Mouse (Mus musculus) cerebellum, adult 8-10 months (tissue): ENCODE data around the gene Eps15.

Experiments used
- DNase-seq: peaks from one replicate; pipeline ENCODE4 v3.0.0; 2022

Gene Eps15

DNA sequence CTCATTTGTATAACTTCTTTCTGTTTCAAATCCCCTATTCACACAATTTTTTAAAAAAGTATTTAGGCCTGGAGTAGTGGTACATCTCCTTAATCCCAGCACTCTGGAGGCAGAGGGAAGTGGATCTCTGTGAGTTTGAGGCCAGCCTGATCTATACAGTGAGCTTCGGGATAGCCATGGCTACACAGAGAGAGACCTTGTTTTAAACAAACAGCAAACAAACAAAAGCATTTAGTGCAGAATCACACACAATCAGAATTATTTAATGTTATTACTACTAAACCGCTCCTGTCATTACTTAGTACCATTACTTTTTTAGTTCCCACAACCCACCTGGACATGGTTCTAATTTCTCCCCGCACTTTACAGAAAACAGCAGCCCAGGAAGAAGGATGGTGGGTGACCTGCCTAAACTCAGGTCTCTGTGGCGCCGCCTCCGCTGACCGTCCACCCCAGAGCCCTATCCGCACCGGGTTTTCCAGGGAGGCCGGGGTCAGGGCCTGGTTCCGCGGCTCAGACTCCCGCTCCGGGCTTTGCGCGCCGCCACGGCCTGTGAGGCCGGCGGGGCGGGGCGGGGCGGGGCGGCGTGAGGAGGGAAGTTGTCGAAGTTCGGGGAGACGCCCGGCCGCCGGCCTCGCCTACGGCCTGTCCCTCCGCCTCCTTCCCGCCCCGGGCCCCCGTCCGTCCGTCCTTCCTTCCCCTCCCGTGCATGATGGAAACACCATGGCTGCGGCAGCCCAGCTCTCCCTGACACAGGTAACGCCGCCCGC lies at the start of gene Eps15:
Eps15 (plus strand) TSS at position 580 of the 770 bp plus-strand sequence.
- peak; percentile 92 for DNase-seq

DNA sequence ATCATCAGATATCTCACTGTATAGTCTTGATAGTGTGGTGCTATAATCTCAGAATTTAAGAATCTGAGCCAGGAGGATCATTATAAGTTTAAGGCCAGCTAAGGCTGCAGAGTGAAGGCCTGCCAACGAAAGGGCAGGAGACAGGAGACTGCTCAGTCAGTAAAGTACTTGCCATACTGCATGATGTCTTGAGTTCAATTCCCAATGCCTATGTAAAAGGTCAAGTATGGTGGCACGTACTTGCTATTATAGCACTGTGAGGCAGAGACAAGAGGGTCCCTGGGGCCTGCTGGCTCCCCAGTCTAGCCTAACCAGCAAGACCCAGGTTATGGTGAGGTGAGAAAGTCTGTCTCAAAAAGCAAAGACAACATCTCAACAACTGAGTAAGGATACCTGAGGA lies 45.9 kb upstream of the Eps15 start, which contains the start of gene Calr4:
Calr4 (plus strand) TSS at position 301 of the 400 bp plus-strand sequence.
- DNase-seq, result no peak

DNA sequence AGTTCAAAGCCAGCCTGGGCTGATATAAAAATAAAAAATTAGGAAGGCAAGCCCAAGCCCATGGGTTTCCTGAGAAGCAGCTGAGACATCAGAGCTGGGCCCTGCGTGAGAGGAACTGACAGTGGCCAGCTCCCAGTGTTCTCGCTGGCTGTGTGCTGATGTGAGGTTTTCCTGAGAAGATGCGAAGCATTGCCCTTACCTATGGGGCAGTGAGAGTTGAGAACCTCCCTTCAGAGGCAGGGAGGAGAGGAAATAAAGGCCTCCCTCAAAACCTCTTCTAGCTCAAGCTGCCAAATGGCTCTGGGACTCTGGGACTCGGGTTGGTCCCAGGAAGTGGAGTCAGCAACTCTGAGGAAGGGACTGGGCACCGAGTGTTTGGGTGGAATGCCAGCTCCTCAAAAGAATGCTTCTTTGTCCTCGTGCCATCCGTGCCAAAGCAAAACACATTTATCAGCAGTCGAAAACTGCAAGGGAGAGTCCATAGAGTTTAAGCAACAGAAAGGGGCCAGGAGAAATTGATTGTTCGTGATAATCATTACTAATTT lies 45.2 kb upstream of the Eps15 start:
- no peak for DNase-seq

DNA sequence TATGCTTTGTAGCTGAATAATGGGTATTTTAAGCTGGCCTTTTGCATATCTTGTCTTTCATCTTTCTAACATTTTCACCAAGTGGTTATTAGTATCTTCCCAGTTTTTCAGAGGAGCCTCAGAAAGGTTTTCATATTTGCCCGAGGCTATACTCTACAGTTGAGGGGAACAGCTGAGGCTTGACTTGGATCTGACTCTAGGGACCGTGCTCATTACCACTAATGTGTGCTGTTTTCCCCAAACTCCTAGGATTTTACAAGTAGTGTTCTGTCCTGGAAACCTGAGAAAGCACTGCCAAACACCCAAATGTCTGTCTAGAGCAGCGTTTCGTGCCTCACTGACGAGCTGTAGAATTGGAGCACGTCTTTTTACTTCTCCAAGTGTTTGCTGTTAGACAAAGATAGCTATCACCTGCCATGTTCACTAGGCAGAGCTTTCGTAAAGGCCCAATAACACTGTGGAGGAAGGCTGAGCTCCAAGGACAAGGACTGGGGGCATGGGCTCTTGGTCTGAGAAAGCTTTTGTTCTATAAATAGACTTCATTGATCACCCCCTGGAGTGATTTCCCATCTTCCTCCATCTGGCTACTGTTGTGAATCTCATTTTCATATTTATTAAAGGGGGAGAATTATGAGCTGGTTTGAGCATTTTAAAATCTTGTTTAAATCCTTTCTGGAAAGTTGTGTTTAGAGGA lies 43.7 kb upstream of the Eps15 start:
- no peak for DNase-seq

DNA sequence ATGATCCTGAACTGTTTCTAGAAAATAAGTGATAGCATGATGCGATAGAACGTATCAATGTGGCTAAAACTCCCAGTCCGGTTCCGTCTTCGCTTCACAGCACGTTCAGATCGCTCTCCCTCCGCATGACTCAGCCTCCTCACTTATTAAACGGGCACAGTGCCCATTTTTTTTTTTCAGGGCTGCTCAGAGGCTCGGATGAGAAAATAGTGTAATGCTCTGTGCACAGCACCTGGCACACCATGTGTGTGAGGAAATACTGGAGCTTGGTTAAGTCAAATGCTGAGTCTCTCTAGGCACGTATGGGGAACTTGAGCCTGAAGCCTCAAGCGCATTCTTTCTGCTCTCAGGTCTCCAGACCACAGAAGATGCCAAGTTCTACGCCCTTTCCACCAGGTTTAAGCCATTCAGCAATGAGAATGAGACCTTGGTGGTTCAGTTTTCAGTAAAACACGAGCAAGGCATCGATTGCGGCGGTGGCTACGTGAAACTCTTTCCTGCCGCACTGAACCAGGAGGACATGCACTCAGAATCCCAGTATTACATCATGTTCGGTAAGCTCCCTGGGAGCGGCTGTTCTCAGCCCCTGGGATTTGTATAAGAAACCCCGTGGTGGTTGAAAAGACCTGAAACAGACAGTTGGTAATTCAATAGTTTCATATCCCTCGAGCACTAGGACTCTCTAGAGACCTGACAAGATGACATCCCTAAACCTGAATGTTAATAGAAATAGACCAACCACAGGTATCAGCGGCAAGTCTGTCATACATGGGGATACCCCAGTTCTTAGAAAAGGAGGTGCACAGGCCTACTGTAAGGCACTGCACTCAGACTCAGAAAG lies 41.4 kb upstream of the Eps15 start:
- DNase-seq, result peak; percentile 36

DNA sequence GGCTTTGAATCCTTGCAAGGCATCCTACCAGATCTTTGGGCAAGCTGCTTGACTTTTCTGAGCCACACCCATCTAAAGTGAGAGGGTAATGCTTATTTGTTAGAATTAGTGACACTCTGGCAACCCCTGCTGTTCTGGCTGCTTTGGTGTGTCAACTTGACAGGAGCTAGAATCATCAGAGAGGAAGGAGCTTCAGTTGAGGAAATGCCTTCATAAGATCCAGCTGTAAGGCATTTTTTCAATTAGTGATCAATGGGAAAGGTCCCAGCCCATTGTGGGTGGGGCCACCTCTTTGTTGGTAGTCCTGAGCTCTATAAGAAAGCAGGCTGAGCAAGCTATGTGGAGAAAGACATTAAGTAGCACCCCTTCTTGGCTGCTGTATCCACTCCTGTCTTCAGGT lies 38.8 kb upstream of the Eps15 start:
- no peak for DNase-seq

DNA sequence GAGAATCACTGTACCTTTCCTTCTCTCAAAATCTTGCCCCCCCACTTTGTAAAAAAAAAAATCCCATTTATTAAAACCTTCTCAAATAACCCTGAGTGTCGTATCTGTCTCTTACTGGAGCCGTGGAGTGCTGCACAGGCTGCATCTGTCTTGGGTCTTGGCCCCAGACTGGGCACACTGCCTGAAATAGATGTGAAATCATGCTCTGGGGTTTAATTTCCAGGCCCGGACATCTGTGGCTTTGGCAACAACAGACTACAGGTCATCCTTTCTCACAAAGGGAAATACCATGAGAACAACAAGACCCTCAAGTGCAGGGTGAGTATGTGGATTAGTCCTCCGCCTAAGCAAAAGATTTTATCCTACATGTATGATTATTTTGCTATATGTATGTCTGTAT lies 38.1 kb upstream of the Eps15 start:
- DNase-seq, result no peak

DNA sequence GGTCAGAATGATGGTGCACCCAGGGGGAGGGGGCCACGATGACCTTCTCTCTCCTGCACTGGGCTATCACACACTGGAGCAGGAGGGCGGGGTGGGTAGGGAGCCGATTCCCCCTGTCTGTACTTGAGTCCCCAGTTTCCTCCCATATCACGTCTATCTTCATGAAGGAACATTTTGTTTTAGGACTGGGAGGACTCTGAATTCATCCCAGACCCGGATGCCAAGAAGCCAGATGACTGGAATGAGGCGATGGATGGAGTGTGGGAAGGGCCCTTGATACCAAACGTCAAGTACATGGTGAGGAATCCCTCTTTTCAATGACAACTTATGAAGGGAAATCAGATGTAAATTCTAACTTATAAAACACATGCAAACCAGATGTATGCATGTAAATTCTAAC lies 35.6 kb upstream of the Eps15 start:
- DNase-seq, result no peak

DNA sequence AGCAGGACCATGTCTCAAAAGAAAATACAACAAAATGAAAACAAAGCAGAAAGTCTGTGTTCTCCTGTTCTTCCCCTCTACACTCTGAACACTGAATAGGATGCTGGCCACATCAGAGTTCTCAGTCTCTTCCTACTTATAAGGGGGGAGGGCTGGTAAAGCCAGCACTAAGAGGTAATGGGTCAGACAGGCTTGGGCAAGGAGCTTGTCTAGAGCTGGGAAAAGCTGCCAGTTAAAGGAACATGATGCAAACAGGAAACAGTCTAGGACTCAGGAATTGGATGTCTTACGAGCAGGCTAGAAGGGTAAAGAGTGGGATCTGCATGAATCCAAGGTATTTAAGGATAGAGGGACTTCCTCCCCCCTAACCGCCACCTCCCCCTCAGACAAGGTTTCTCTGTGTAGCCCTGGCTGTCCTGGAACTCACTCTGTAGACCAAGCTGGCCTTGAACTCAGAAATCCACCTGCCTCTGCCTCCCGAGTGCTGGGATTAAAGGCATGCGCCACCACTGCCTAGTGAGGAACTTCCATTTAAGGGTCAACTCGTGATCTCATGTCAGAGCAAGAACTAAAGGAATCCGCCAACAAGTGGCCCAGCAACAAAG lies 35.0 kb upstream of the Eps15 start:
- DNase-seq, result no peak

DNA sequence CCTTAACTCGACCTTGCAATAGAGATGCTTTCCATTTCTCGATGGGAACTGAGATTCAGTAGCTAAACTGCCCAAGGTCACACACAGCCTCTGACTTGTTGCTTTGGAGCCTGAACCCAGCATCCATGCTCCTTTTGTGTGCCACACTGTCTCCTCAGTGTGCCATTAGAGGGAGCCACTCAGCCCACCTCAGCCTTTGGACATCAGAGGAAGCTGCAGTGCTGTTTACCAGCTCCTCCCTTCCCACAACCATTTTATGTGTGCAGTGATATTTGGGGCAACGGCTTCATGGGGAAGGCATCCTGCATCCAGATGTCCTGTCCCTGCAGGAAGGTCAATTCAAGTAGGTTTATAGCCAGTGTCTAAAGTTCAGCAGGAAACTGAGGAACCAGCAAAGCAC lies 28.5 kb upstream of the Eps15 start:
- no peak for DNase-seq

DNA sequence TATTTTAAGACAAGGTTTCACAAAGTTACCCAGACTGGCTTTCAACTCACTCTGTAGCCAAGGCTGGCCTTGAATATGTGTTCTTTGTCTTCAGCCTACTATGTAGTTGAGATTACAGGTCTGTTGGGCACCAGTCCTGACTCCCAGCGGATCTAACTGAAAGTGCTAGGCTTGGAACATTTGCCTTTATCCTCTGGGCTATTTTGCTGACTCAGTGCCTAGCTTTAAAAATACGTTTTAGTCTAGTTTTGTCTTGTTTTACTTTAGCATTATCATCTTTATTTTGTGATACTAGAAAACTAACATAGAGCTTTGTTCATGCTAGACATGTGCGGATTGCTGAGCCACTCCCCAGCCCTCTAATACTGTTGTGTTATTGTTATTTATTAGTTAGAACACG lies 27.9 kb upstream of the Eps15 start:
- no peak for DNase-seq

DNA sequence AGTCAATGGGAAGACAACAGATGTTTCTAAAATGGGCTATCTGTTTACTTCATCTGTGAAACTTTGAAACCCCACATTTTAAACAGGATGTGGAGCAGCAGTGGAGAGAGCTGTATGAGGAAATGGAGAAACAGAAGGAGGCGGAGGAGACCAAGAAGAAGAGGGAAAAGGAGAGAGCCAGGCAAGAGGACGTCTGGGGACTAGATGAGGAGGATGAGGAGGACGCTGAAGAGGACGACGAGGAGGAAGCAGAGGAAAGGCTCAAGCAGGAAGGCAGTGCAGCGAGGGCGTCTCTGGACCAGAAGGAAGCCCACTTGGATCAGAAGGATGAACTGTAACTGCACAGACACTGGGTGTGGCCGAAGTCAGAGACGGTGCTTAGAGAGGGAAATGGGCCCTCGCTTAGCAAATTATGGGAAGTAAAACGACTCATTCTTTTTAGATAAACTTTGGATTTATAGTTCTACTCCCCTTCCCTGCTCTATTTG lies 26.4 kb upstream of the Eps15 start:
- DNase-seq, result no peak

DNA sequence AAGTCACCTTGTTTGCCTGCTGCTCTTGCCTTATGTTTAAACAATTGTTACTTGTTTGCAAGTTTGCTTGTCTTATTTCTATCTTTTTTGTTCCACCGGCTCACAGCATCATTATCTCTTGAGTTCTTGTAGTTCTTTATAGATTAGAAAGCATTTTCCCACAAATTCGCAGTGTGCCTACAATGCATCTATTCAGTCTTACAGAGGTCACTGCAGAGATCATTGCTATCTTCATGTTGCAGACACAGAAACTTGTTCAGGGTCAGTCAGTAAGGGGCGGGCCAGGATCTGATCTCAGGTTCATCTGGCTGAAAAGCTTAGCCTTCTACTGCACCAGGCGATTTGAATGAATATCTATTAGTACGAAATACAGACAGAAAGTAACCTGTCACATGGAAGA lies 25.6 kb upstream of the Eps15 start:
- DNase-seq, result no peak

DNA sequence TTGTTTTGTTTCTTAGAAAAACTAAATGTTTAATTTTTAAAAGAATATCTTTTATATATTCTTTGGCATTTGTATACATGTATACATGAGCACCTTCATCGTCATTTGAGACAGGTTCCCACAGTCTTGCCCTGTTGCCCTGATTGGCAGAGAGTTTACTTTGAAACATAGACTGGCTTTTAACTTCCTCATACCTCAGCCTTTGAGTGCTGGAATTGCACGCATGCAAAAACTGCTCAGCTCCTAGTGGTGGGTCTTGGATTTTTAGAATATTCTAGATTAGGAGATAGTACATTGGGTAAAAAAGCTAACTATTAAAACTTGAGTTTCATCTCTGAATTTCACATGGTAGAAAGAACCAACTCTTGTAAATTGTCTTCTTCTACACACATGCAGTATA lies 24.7 kb upstream of the Eps15 start:
- no peak for DNase-seq

DNA sequence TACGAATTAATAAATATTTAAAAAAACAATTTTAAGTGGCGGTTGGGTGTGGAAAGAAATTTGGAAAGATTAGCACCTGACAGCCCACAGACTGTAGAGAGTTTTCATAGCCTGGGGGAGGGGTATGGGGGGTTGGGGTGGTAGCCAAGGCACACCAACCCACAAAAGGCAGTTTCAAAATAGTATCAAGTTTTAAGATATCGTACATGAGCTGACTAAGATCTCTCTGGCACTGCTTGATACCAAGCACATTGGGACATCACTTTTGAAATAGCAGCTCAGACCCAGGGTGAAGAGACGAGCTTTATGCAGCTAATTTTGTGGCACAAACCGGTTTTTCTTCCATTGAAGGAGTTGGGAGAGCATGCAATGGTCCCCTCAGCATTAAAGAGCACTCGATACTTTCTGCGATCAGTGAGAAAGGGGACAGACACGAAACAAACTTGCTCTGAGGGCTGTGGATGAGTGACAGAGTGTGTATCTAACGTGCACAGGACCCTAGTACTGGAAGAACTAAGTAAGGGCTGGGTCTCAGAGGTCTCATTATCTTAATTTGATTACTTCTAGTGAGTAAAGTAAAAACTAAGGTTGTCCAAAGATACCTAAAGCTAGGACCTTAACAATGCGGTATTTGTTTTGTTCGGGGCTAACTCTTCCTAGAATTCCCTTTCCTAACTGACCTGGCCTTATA lies 24.2 kb upstream of the Eps15 start:
- DNase-seq, result no peak

DNA sequence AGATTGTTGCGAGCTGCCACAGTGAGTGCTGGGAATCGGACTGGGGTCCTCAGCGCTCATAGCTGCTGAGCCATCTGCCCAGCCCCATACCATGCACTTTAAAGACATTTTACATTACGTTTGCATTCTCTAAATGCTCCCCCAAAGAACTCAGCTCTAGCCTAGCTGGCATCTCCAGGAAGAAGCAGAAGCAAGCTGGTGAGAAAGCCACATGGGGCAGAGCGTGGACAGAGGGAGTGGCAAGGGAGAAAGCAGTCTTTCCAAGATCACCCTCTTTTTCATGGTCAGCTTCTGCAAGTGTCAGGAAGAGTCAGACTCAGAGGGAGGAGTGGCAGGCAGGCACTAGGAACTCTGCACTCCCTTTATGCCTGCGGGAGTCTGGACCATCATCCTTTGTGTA lies 23.3 kb upstream of the Eps15 start:
- no peak for DNase-seq

DNA sequence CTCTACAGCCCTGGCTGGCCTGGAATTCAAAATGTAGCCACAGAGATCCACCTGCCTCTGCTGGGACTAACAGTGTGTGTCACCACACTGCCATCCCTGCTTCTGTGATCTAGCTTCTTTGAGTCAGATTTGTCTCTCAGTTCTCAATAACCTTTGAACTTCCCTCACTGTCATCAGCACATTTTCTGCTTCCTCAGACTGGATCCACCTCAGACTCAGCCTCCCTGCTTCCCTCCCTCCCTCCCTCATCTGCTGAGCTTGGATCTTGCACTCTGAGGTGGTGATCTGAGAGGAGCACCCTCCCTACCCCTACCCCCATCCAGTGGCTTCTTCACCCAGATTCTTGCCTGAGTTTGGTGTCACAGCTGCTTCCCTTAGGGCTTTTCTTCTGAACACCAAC lies 22.4 kb upstream of the Eps15 start:
- DNase-seq, result no peak

DNA sequence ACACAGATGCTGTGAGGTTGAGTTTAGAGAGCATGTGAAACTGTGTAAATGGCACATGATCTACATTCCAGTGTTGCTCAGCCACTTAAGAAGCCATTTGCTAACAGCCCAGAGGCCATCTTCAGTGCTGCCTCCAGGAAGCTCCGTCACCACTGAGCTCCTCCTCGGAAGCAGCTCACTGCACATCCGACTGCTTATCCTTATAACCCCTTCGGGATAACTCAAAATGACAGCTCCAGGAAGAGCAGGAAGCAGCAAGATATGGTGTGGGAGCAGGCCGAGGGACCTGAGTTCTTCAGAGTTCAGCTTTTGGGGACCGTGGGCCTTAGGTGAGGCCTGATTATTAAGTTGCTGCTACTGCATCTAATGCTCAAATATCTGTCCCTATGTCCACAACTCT lies 18.0 kb upstream of the Eps15 start:
- no peak for DNase-seq

DNA sequence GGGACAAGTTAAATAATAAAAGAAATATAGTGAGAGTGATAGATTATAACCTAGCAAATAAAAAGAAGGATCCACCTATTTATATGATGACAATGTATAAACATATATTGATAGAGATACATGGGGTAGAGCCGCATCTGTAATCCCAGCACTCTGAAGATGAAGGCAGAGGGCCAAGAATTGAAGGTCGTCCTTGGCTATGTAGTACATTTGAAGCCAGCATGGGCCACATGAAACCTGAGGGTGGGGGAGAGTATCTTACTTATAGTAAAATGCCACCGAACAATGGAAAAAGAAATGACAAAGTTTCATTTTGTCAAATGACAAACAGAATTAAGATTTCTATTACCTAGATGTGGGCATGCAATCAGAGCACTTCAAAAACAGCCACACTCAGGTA lies 14.0 kb upstream of the Eps15 start:
- no peak for DNase-seq

DNA sequence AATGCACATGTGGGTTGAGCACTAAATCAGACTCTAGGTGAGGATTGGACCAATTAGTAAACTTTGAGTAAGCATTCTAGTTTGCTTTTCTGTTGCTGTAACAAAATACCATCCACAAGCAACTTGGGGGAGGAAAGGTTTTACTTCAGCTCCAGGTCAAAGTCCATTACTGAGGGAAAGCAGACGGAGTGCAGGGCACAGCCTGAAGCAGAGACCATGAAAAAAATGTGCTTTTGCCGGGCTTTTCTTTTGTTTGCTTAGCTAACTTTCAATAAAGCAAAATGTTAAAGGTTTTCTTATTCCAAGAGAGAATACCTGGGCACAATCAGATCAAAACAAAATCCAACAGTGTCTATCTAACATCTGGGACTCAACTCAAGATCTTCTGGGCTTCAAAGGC lies 13.3 kb upstream of the Eps15 start:
- no peak for DNase-seq

DNA sequence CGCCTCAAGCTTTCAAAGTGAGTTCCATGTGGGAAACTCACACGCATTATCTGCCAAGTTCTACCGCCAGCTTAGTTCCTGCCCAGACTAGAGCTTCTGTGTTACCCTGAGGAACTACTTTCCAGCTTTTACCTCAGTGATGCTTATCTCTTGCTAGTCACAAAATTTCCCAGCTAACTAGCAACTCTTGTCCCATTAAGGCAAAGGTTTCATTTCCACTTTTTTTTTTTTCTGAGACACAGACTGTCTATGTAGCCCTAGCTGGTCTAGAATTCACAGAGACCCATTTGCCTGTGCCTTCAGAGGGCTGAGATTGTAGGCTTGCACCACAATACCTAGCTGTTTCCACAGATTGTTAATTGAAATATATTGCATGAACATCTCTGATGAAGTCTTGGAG lies 12.6 kb upstream of the Eps15 start:
- DNase-seq, result no peak

DNA sequence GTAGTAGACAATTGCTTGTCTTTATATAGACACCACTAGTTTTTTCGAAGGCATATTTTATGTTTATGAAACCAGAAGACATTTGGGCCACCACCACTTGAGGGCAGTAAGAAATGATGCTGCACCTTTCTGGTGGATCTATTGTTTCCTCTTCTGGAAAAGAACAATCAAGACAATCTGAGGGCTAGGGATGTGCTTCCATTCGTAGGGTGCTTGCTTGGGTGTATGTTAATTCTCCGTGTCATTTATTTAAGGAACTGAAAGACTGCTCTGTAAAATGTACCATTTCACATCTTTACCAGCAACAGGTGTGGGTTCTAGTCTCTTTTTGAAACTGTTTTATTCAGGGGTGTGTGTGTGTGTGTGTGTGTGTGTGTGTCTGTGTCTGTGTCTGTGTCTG lies 11.2 kb upstream of the Eps15 start:
- no peak for DNase-seq
